Mouse (Mus musculus): ENCODE measurements around the gene Gm49510.

- TF ChIP-seq POLR2A (IDR thresholded peaks at IDR 0.05; ENCODE audit: extremely low read depth, insufficient read depth, low read length) (no peak), CTCF (IDR thresholded peaks at IDR 0.05; ENCODE audit: extremely low read depth, insufficient read depth, low read length) (no peak)
These were observed 1.9 kb downstream of the Gm49510 start for GRCm38 (mm10) chr15:78901422-78901789.

Data from cortical plate, adult 2 months (tissue).